Mouse (Mus musculus) limb, embryonic 13.5 days (tissue): ENCODE data around the gene Ctrc. TPM values are rescaled to one million over a fixed set of nuclear protein-coding genes. Genes with fewer than 3 reads are reported as not detected.

Source experiments
- ATAC-seq: fragments of 200-750 bp; cut with Nextera tagmentation; 2 replicates; pipeline ENCODE4 v1.8.0; 2017; ENCODE audit warnings: low read depth, moderate number of reproducible peaks, moderate TSS enrichment; ENCODE audit not compliant: low FRiP score
- H3K27ac ChIP-seq: fragments of 300-500 bp; sonication (generic); 2 replicates; pipeline ENCODE4 v1.5.1; 2015; ENCODE audit warnings: inconsistent platforms, mild to moderate bottlenecking, moderate library complexity
- H3K27me3 ChIP-seq: fragments of 300-500 bp; sonication (generic); 2 replicates; pipeline ENCODE4 v1.6.1; 2015; ENCODE audit warnings: mild to moderate bottlenecking, inconsistent platforms
- H3K36me3 ChIP-seq: fragments of 300-500 bp; sonication (generic); 2 replicates; pipeline ENCODE4 v1.6.1; 2015; ENCODE audit warnings: inconsistent platforms, mild to moderate bottlenecking, moderate library complexity
- H3K4me1 ChIP-seq: fragments of 300-500 bp; sonication (generic); 2 replicates; pipeline ENCODE4 v1.6.1; 2015; ENCODE audit warnings: inconsistent platforms
- H3K4me2 ChIP-seq: fragments of 300-500 bp; sonication (generic); replicated peaks from 2 replicates; pipeline ENCODE4 v1.6.1; 2015; ENCODE audit warnings: inconsistent platforms, mild to moderate bottlenecking, moderate library complexity
- H3K4me3 ChIP-seq: fragments of 300-500 bp; sonication (generic); 2 replicates; pipeline ENCODE4 v1.5.1; 2015; ENCODE audit warnings: moderate library complexity, mild to moderate bottlenecking, inconsistent platforms
- H3K9ac ChIP-seq: fragments of 300-500 bp; sonication (generic); 2 replicates; pipeline ENCODE4 v1.6.1; 2015; ENCODE audit warnings: mild to moderate bottlenecking, inconsistent platforms
- H3K9me3 ChIP-seq: fragments of 300-500 bp; sonication (generic); 2 replicates; pipeline ENCODE4 v1.6.1; 2016; ENCODE audit warnings: inconsistent platforms
- WGBS: fragments of 180-500 bp; shearing (Covaris S2); methylation state at CpG from one replicate; pipeline ENCODE4 v1.1.7; 2015; 5-methylcytosine and 5-hydroxymethylcytosine counted together
- polyA plus RNA-seq: library from polyadenylated mRNA; unstranded; fragments of >200 nt; fragmentation: Nextera tagmentation; extraction: Ambion mirVana; gene quantifications from 2 replicates; pipeline ENCODE4 v1.2.1, GENCODE M21; 2015

Gene Ctrc
- polyA plus RNA-seq, 1 experiment from 2014 or later = not detected

DNA sequence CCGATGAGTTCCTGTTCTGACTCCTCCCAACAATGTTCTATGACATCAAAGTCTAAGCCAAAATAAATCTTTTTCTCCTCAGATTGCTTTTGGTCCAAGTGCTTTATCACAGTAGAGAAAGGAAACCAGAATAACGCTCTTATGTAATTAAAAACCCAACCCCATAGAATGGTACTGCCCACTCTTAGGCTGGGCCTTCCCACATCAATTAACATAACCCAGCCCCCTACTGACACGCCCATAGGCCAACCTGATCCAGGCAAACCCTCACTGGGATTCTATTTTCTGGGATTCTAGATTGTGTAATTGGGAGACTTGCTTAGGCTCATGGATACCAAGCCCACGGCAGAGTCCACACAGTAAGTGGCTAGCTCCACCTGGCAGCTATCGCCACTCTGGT is 18.8 kb upstream of the Ctrc start:
- no peak for ATAC-seq
- Histone ChIP-seq H3K36me3 (peaks cover 14% of the 10 kb centered on the region), H3K4me2 (no peak overlapping the region), H3K27me3 (no peaks in the 10 kb centered on the region), H3K27ac (no peak overlapping the region), H3K4me3 (no peak overlapping the region), H3K4me1 (peaks cover 28% of the 10 kb centered on the region), H3K9me3 (no peaks in the 10 kb centered on the region), H3K9ac (no peak overlapping the region)
- WGBS = 94% methylated on average over 5 of the region's 5 CpGs

- H3K27me3 ChIP-seq = no peaks in the 10 kb centered on the region
- no peak for ATAC-seq
- no peak overlapping the region for H3K4me3 ChIP-seq
- WGBS = 94% methylated on average over 8 of the region's 8 CpGs
- peaks cover 25% of the 10 kb centered on the region for H3K4me1 ChIP-seq
- no peak overlapping the region for H3K27ac ChIP-seq
- H3K9me3 ChIP-seq = no peaks in the 10 kb centered on the region
- H3K4me2 ChIP-seq = no peak overlapping the region
- peaks cover 19% of the 10 kb centered on the region for H3K36me3 ChIP-seq
- no peak overlapping the region for H3K9ac ChIP-seq
Observed at GRCm38 (mm10) chr4:141864506-141864905, 18.3 kb upstream of the Ctrc start.

- peaks cover 26% of the 10 kb centered on the region for H3K36me3 ChIP-seq
- WGBS = 81% methylated on average over 7 of the region's 7 CpGs
- no peak overlapping the region for H3K4me3 ChIP-seq
- no peaks in the 10 kb centered on the region for H3K9me3 ChIP-seq
- no peak overlapping the region for H3K4me2 ChIP-seq
- no peak overlapping the region for H3K27ac ChIP-seq
- no peak for ATAC-seq
- H3K4me1 ChIP-seq = peaks cover 24% of the 10 kb centered on the region
- no peaks in the 10 kb centered on the region for H3K27me3 ChIP-seq
- H3K9ac ChIP-seq = no peak overlapping the region
Observed at GRCm38 (mm10) chr4:141863726-141864280, 17.6 kb upstream of the Ctrc start.

DNA sequence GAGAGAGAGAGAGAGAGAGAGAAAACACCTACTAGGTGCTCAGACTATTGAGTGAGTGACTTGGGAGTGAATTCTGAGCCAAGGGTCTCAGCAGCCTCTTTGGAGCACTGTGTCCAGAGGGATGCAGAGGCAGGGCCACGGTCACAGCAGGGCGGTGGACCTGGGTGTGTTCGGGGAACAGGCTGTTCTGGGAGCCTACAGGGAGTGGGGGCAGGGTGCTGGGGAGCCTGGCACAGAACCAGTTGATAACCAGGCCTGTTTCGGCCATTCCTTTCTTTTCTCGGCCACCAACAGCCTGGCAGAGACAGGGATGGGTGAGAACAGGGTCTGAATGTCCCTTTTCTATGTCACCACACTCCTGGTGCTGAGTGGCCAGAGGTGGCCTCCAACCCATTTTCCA is 16.7 kb upstream of the Ctrc start:
- Histone ChIP-seq H3K27me3 (no peaks in the 10 kb centered on the region), H3K4me1 (peaks cover 18% of the 10 kb centered on the region), H3K9me3 (no peaks in the 10 kb centered on the region), H3K27ac (no peak overlapping the region), H3K9ac (no peak overlapping the region), H3K4me2 (no peak overlapping the region), H3K4me3 (no peak overlapping the region), H3K36me3 (peaks cover 30% of the 10 kb centered on the region)
- ATAC-seq = no peak
- WGBS = 83% methylated on average over 5 of the region's 5 CpGs

- H3K4me1 ChIP-seq = peaks cover 6% of the 10 kb centered on the region
- no peak overlapping the region for H3K27ac ChIP-seq
- no peak overlapping the region for H3K9ac ChIP-seq
- H3K4me3 ChIP-seq = no peak overlapping the region
- H3K9me3 ChIP-seq = no peaks in the 10 kb centered on the region
- ATAC-seq = no peak
- H3K4me2 ChIP-seq = no peak overlapping the region
- 87% methylated on average over 17 of the region's 17 CpGs for WGBS
- H3K27me3 ChIP-seq = no peaks in the 10 kb centered on the region
- peaks cover 30% of the 10 kb centered on the region for H3K36me3 ChIP-seq
Observed at GRCm38 (mm10) chr4:141861591-141862295, 15.6 kb upstream of the Ctrc start.

GRCm38 (mm10) chr4:141860246-141860841 is 14.2 kb upstream of the Ctrc start:
- Histone ChIP-seq H3K4me1 (no peaks in the 10 kb centered on the region; the same call in 1 of the 2 replicates), H3K9ac (no peak overlapping the region), H3K36me3 (peaks cover 30% of the 10 kb centered on the region), H3K27me3 (no peaks in the 10 kb centered on the region), H3K9me3 (no peaks in the 10 kb centered on the region), H3K4me2 (no peak overlapping the region), H3K27ac (no peak overlapping the region), H3K4me3 (no peak overlapping the region)
- 66% methylated on average over 19 of the region's 19 CpGs for WGBS
- ATAC-seq = no peak

DNA sequence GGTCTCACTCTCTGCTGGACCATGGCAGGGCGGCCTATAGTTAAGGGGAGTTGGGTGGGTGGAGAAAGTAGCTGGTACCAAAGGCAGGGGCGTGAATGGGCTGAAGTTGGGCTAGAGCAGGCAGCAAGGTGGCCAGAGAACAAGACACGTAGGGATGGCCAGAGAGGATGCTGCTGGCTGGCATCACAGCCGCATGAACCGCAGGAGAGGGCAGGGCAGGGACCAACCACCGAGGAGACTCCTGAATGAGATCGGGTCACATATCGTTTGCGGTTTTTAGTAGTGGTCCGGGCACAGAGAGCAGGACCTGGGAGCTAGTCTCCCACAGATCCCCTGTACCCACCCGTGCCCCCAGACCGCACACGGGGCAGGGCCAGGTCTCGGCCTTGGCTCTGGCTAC is 13.2 kb upstream of the Ctrc start:
- H3K4me2 ChIP-seq = no peak overlapping the region
- H3K4me3 ChIP-seq = no peak overlapping the region
- H3K27me3 ChIP-seq = no peaks in the 10 kb centered on the region
- no peaks in the 10 kb centered on the region; the same call in 1 of the 2 replicates for H3K4me1 ChIP-seq
- no peak overlapping the region for H3K27ac ChIP-seq
- 93% methylated on average over 14 of the region's 14 CpGs for WGBS
- no peak overlapping the region for H3K9ac ChIP-seq
- H3K36me3 ChIP-seq = peaks cover 30% of the 10 kb centered on the region
- ATAC-seq = no peak
- H3K9me3 ChIP-seq = no peaks in the 10 kb centered on the region

DNA sequence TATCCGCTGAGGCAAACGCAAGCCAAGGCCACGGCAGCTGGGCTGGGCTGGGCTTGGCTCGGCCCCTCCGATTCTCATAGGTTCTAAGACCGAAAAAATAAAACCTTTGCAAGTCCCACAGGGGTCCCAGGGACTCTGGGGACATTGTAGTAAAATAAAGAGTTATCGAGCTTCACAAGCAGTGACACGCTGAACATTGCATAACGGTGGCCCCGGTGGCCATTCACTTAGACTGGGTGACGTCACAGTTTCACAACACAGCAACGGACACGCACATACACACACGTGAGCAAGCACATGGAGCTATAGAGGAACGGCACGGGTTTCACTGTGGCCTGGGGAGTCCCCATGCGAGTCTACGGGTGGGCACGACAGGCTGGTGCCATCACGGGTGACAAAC is 12.3 kb upstream of the Ctrc start:
- Histone ChIP-seq H3K9me3 (no peaks in the 10 kb centered on the region), H3K4me3 (no peak overlapping the region), H3K4me2 (no peak overlapping the region), H3K27ac (no peak overlapping the region), H3K9ac (no peak overlapping the region), H3K4me1 (no peaks in the 10 kb centered on the region; the same call in 1 of the 2 replicates), H3K27me3 (no peaks in the 10 kb centered on the region), H3K36me3 (peaks cover 30% of the 10 kb centered on the region)
- no peak for ATAC-seq
- WGBS = 92% methylated on average over 20 of the region's 20 CpGs

DNA sequence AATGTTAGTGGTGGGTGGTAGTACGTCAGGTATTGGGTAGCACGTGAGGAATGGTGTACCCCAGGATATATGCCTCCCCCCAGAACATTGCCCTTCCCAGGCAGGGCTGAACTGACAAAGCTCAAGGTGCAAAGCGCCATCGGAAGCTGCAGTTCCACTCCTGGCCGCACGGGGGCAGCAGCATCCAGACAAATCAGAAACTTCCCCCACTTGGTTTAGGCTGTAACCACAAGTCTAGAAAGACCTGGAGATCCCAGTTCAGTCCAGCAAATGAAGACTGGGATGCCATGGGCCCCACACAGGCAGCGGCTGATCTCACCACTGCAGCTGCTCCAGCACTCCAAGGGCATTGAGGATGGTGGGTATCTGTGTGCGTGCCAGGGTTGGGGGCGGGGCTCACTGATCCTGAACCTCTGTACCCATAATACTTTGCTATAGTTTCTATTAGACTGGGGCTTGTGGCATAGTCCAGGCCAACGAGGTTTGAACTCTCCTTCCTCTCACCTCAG is 11.3 kb upstream of the Ctrc start:
- Histone ChIP-seq H3K4me2 (no peak overlapping the region; the same call in 1 of the 2 replicates), H3K4me1 (no peaks in the 10 kb centered on the region; the same call in 1 of the 2 replicates), H3K36me3 (peaks cover 30% of the 10 kb centered on the region), H3K27me3 (no peaks in the 10 kb centered on the region), H3K4me3 (no peak overlapping the region), H3K27ac (peak overlapping the region; percentile 33; the same call in 1 of the 2 replicates), H3K9ac (no peak overlapping the region), H3K9me3 (no peaks in the 10 kb centered on the region)
- peak; percentile 57 for ATAC-seq
- WGBS = 20% methylated on average over 10 of the region's 10 CpGs

GRCm38 (mm10) chr4:141853437-141853836 is 7.3 kb upstream of the Ctrc start:
- H3K4me1 ChIP-seq = no peaks in the 10 kb centered on the region; the same call in 1 of the 2 replicates
- no peak overlapping the region for H3K27ac ChIP-seq
- WGBS = 80% methylated on average over 9 of the region's 9 CpGs
- H3K4me3 ChIP-seq = no peak overlapping the region
- no peak overlapping the region for H3K4me2 ChIP-seq
- H3K9me3 ChIP-seq = no peaks in the 10 kb centered on the region
- peaks cover under 1% of the 10 kb centered on the region; the same call in 1 of the 2 replicates for H3K36me3 ChIP-seq
- H3K27me3 ChIP-seq = no peaks in the 10 kb centered on the region
- no peak for ATAC-seq
- no peak overlapping the region for H3K9ac ChIP-seq

- Histone ChIP-seq H3K27ac (no peak overlapping the region), H3K4me1 (no peaks in the 10 kb centered on the region), H3K4me3 (no peak overlapping the region), H3K9me3 (no peaks in the 10 kb centered on the region), H3K9ac (no peak overlapping the region), H3K27me3 (no peaks in the 10 kb centered on the region), H3K36me3 (no peaks in the 10 kb centered on the region), H3K4me2 (no peak overlapping the region)
- 66% methylated on average over 5 of the region's 5 CpGs for WGBS
- ATAC-seq = no peak
Observed at GRCm38 (mm10) chr4:141834536-141835095, 11.5 kb downstream of the Ctrc start.

GRCm38 (mm10) chr4:141833911-141834310 is 12.2 kb downstream of the Ctrc start:
- no peaks in the 10 kb centered on the region for H3K4me1 ChIP-seq
- H3K9ac ChIP-seq = no peak overlapping the region
- H3K27ac ChIP-seq = no peak overlapping the region
- WGBS = 33% methylated on average over 1 of the region's 1 CpGs
- H3K4me3 ChIP-seq = no peak overlapping the region
- H3K4me2 ChIP-seq = no peak overlapping the region
- no peaks in the 10 kb centered on the region for H3K36me3 ChIP-seq
- H3K9me3 ChIP-seq = no peaks in the 10 kb centered on the region
- no peaks in the 10 kb centered on the region for H3K27me3 ChIP-seq
- ATAC-seq = no peak
